Mouse (Mus musculus): ENCODE results near the gene Tmem131l. TPM values are rescaled to one million over a fixed set of nuclear protein-coding genes. Genes with fewer than 3 reads are reported as not detected.

The Tmem131l gene
- polyA plus RNA-seq, 1 experiment from 2014 or later = 76.3 TPM

DNA sequence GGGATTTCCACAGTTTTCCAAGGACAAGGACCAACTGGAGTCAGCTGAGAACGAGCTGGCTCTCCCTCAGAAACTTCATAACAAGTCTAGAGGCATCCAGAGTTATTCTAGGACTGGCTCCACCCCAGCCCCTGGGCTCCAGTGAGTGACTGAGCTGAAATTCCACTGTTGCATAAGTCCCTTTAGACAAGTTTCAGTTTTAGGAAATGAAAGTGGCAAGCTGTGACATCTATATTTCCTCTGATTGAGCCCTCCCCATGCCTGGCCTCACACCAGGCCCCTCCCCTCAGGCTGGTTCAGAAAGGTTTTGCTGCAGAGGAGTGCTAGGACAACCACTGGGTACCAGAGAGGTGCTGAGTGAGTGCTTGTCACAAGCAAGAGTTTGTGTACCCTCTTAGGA lies 177.0 kb downstream of the Tmem131l start:
- H3K9ac ChIP-seq (ENCODE audit: low read length) = no peak overlapping the region
- no peak for ATAC-seq (ENCODE audit: low FRiP score)
- no peaks in the 10 kb centered on the region for H3K36me3 ChIP-seq (ENCODE audit: control insufficient read depth, insufficient read depth, low read length)
- DNase-seq (ENCODE audit: low spot score, missing footprints) = no peak
- H3K27me3 ChIP-seq (ENCODE audit: control insufficient read depth, insufficient read depth, low read length) = no peaks in the 10 kb centered on the region
- no peaks in the 10 kb centered on the region for H3K9me3 ChIP-seq (ENCODE audit: control insufficient read depth, low read length)
- no peak overlapping the region for H3K27ac ChIP-seq (ENCODE audit: low read depth, low read length)
- H3K4me3 ChIP-seq (ENCODE audit: low read depth, low read length) = no peak overlapping the region
- no peak overlapping the region for H3K4me2 ChIP-seq
- 64% methylated on average over 1 of the region's 1 CpGs for WGBS
- no peaks in the 10 kb centered on the region for H3K4me1 ChIP-seq (ENCODE audit: control insufficient read depth, insufficient read depth, low read length)

DNA sequence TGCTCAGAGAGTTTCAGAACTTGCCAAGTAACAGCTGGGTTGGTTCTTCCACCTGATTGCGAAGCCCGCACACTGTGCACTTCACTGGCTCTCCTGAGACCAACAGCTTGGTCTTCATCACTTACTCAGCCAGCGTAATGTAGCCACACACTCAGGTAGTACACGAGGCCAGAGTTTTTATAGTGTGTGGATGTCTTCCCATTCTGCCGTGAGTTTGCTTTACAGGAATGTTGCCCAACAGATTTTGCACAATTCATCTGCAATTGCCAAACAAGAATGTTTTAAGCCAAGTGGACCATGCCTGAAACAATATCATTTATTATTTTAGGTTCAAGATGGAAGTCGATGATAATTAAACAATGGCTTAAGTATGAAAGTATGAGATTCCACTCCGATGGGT lies 180.4 kb downstream of the Tmem131l start:
- Histone ChIP-seq H3K9ac (ENCODE audit: low read length) (no peak overlapping the region), H3K9me3 (ENCODE audit: control insufficient read depth, low read length) (no peaks in the 10 kb centered on the region), H3K36me3 (ENCODE audit: control insufficient read depth, insufficient read depth, low read length) (no peaks in the 10 kb centered on the region), H3K27ac (ENCODE audit: low read depth, low read length) (no peak overlapping the region), H3K4me1 (ENCODE audit: control insufficient read depth, insufficient read depth, low read length) (no peaks in the 10 kb centered on the region), H3K27me3 (ENCODE audit: control insufficient read depth, insufficient read depth, low read length) (no peaks in the 10 kb centered on the region), H3K4me2 (no peak overlapping the region), H3K4me3 (ENCODE audit: low read depth, low read length) (no peak overlapping the region)
- 91% methylated on average over 7 of the region's 7 CpGs for WGBS
- no peak for DNase-seq (ENCODE audit: low spot score, missing footprints)
- ATAC-seq (ENCODE audit: low FRiP score) = no peak

- Histone ChIP-seq H3K36me3 (ENCODE audit: control insufficient read depth, insufficient read depth, low read length) (no peaks in the 10 kb centered on the region), H3K27me3 (ENCODE audit: control insufficient read depth, insufficient read depth, low read length) (no peaks in the 10 kb centered on the region), H3K9ac (ENCODE audit: low read length) (no peak overlapping the region), H3K4me2 (no peak overlapping the region), H3K27ac (ENCODE audit: low read depth, low read length) (no peak overlapping the region), H3K4me3 (ENCODE audit: low read depth, low read length) (no peak overlapping the region), H3K9me3 (ENCODE audit: control insufficient read depth, low read length) (no peaks in the 10 kb centered on the region), H3K4me1 (ENCODE audit: control insufficient read depth, insufficient read depth, low read length) (no peaks in the 10 kb centered on the region)
- WGBS = 67% methylated on average over 3 of the region's 3 CpGs
- ATAC-seq (ENCODE audit: low FRiP score) = no peak
- no peak for DNase-seq (ENCODE audit: low spot score, missing footprints)
Measured at GRCm38 (mm10) chr3:83859071-83859470, 180.9 kb downstream of the Tmem131l start.

DNA sequence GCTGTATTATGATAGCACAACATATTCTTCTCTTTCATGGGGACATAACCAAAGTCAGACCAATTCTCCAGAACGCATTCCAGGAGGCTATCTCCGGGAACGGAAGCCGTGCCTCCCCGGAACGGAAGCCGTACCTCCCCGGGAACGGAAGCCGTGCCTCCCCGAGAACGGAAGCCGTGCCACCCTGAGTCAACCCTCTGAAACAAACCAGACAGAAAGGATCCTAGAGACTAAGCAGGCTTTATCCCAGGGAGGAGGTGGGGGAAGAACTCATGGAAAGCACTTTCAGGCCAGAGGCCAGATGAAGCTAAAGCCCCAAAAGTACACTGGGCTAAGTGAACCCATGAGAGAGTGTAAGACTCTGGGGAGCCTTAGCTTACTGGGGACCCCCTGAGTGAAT lies 182.4 kb downstream of the Tmem131l start:
- 91% methylated on average over 13 of the region's 13 CpGs for WGBS
- no peak overlapping the region for H3K4me3 ChIP-seq (ENCODE audit: low read depth, low read length)
- H3K4me2 ChIP-seq = no peak overlapping the region
- no peaks in the 10 kb centered on the region for H3K27me3 ChIP-seq (ENCODE audit: control insufficient read depth, insufficient read depth, low read length)
- H3K4me1 ChIP-seq (ENCODE audit: control insufficient read depth, insufficient read depth, low read length) = no peaks in the 10 kb centered on the region
- DNase-seq (ENCODE audit: low spot score, missing footprints) = no peak
- no peaks in the 10 kb centered on the region for H3K36me3 ChIP-seq (ENCODE audit: control insufficient read depth, insufficient read depth, low read length)
- ATAC-seq (ENCODE audit: low FRiP score) = no peak
- no peak overlapping the region for H3K9ac ChIP-seq (ENCODE audit: low read length)
- H3K27ac ChIP-seq (ENCODE audit: low read depth, low read length) = no peak overlapping the region
- H3K9me3 ChIP-seq (ENCODE audit: control insufficient read depth, low read length) = no peaks in the 10 kb centered on the region

GRCm38 (mm10) chr3:83855643-83856042 lies 184.3 kb downstream of the Tmem131l start:
- Histone ChIP-seq H3K4me3 (ENCODE audit: low read depth, low read length) (no peak overlapping the region), H3K4me1 (ENCODE audit: control insufficient read depth, insufficient read depth, low read length) (no peaks in the 10 kb centered on the region), H3K36me3 (ENCODE audit: control insufficient read depth, insufficient read depth, low read length) (no peaks in the 10 kb centered on the region), H3K9ac (ENCODE audit: low read length) (no peak overlapping the region), H3K27ac (ENCODE audit: low read depth, low read length) (no peak overlapping the region), H3K9me3 (ENCODE audit: control insufficient read depth, low read length) (no peaks in the 10 kb centered on the region), H3K27me3 (ENCODE audit: control insufficient read depth, insufficient read depth, low read length) (no peaks in the 10 kb centered on the region), H3K4me2 (no peak overlapping the region)
- no peak for DNase-seq (ENCODE audit: low spot score, missing footprints)
- no peak for ATAC-seq (ENCODE audit: low FRiP score)
- 95% methylated on average over 5 of the region's 5 CpGs for WGBS

DNA sequence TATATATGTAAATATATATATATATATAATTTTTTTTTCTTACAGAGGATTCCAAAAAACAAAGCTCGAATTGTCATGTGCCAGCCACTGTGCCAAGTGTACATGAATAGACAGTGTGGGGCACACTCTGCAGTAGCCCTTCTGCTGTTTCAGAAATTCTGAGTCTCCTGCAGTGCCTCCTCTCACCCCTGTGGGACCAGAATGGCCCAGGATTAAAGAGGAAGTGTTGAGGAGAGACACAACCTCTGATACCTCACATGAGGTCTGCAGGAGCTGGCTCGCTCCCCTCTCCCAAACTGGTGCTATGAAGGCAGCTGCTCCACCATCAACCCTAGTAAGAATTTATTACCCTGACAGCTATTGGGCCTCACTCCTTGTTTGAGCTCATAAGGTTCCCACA lies 190.6 kb downstream of the Tmem131l start:
- H3K9me3 ChIP-seq (ENCODE audit: control insufficient read depth, low read length) = no peaks in the 10 kb centered on the region
- no peak overlapping the region for H3K4me2 ChIP-seq
- H3K4me3 ChIP-seq (ENCODE audit: low read depth, low read length) = no peak overlapping the region
- H3K36me3 ChIP-seq (ENCODE audit: control insufficient read depth, insufficient read depth, low read length) = no peaks in the 10 kb centered on the region
- ATAC-seq (ENCODE audit: low FRiP score) (no peak), DNase-seq (ENCODE audit: low spot score, missing footprints) (no peak)
- H3K4me1 ChIP-seq (ENCODE audit: control insufficient read depth, insufficient read depth, low read length) = no peaks in the 10 kb centered on the region
- no peaks in the 10 kb centered on the region for H3K27me3 ChIP-seq (ENCODE audit: control insufficient read depth, insufficient read depth, low read length)
- 81% methylated on average over 2 of the region's 2 CpGs for WGBS
- H3K9ac ChIP-seq (ENCODE audit: low read length) = no peak overlapping the region
- no peak overlapping the region for H3K27ac ChIP-seq (ENCODE audit: low read depth, low read length)

Other genes with a start within 250 kb of the Tmem131l start
- 1.7 and 1.8 TPM in 2 replicates for gene Tlr2, start 198.4 kb downstream of the Tmem131l start, polyA plus RNA-seq (2014; fragmentation: Nextera tagmentation; extraction: Ambion mirVana)
- gene Mnd1, start 115.6 kb upstream of the Tmem131l start, polyA plus RNA-seq (2014; fragmentation: Nextera tagmentation; extraction: Ambion mirVana) = 9.0 and 10.8 TPM in 2 replicates
- gene Gm6525, start 133.9 kb upstream of the Tmem131l start, polyA plus RNA-seq (2014; fragmentation: Nextera tagmentation; extraction: Ambion mirVana) = 0.83 and 1.4 TPM in 2 replicates

Measured in midbrain, embryonic 11.5 days (tissue).